Mouse (Mus musculus) testis, adult 2 months (tissue): Measurements from ENCODE around the gene Lemd1. TPM values are rescaled to one million over a fixed set of nuclear protein-coding genes. Genes with fewer than 3 reads are reported as not detected.

Source experiments
- H3K27ac ChIP-seq: fragments of 200-500 bp; 2 replicates; pipeline ENCODE4 v1.5.1; 2012; ENCODE audit warnings: low read depth, low read length; ENCODE audit not compliant: control insufficient read depth, insufficient read depth
- H3K27me3 ChIP-seq: fragments of 200-500 bp; 2 replicates; pipeline ENCODE4 v1.6.1; 2012; ENCODE audit warnings: mild to moderate bottlenecking, low read length, moderate library complexity; ENCODE audit not compliant: control insufficient read depth, insufficient read depth
- H3K36me3 ChIP-seq: fragments of 200-500 bp; 2 replicates; pipeline ENCODE4 v1.6.1; 2012; ENCODE audit warnings: mild to moderate bottlenecking, low read length; ENCODE audit not compliant: control insufficient read depth, insufficient read depth
- H3K4me1 ChIP-seq: fragments of 200-500 bp; 2 replicates; pipeline ENCODE4 v1.6.1; 2012; ENCODE audit warnings: low read length; ENCODE audit not compliant: control insufficient read depth, insufficient read depth
- H3K4me3 ChIP-seq: fragments of 200-500 bp; 2 replicates; pipeline ENCODE4 v1.5.1; 2012; ENCODE audit warnings: low read depth, mild to moderate bottlenecking, low read length, moderate library complexity, mixed read lengths; ENCODE audit not compliant: control insufficient read depth
- CTCF ChIP-seq: fragments of 200-500 bp; IDR thresholded peaks from 2 replicates; pipeline ENCODE4 v1.5.1; 2012; ENCODE audit warnings: low read depth, mild to moderate bottlenecking, inconsistent platforms, low read length, moderate library complexity; ENCODE audit not compliant: control insufficient read depth, insufficient read depth, insufficient replicate concordance
- POLR2A ChIP-seq: fragments of 200-500 bp; IDR thresholded peaks from 2 replicates; pipeline ENCODE4 v1.6.1; 2012; ENCODE audit warnings: low read depth, mild to moderate bottlenecking, inconsistent platforms, low read length, moderate library complexity; ENCODE audit not compliant: control insufficient read depth
- polyA plus RNA-seq: library from polyadenylated mRNA; depleted of rRNA; stranded (reverse); fragments of >200 nt; gene quantifications from 2 replicates; pipeline ENCODE4 v1.2.3, GENCODE M21; 2012

Lemd1 gene
- polyA plus RNA-seq, 1 experiment, result 162 TPM

GRCm38 (mm10) chr1:132213076-132213475 is 21.8 kb downstream of the Lemd1 start:
- Histone ChIP-seq H3K4me3 (peak overlapping the region; percentile 81), H3K36me3 (no peaks in the 10 kb centered on the region), H3K27me3 (no peaks in the 10 kb centered on the region), H3K27ac (peak overlapping the region; percentile 34; the same call in 1 of the 2 replicates), H3K4me1 (peaks cover 18% of the 10 kb centered on the region)
- TF ChIP-seq POLR2A, result no peak
- no peak for TF ChIP-seq CTCF

- H3K36me3 ChIP-seq, result no peaks in the 10 kb centered on the region
- TF ChIP-seq CTCF (no peak), POLR2A (no peak)
- no peak overlapping the region for H3K4me3 ChIP-seq
- H3K27ac ChIP-seq, result no peak overlapping the region
- H3K4me1 ChIP-seq, result peaks cover 15% of the 10 kb centered on the region
- H3K27me3 ChIP-seq, result no peaks in the 10 kb centered on the region
These were observed 25.0 kb downstream of the Lemd1 start for GRCm38 (mm10) chr1:132216276-132216675.

- H3K36me3 ChIP-seq, result no peaks in the 10 kb centered on the region
- no peak overlapping the region for H3K27ac ChIP-seq
- H3K27me3 ChIP-seq, result no peaks in the 10 kb centered on the region
- H3K4me1 ChIP-seq, result no peaks in the 10 kb centered on the region; the same call in 1 of the 2 replicates
- TF ChIP-seq POLR2A (no peak), CTCF (no peak)
- H3K4me3 ChIP-seq, result no peak overlapping the region
These were observed 30.4 kb downstream of the Lemd1 start for GRCm38 (mm10) chr1:132221627-132222026.

GRCm38 (mm10) chr1:132222166-132222565 is 30.9 kb downstream of the Lemd1 start:
- no peaks in the 10 kb centered on the region; the same call in 1 of the 2 replicates for H3K4me1 ChIP-seq
- no peak overlapping the region for H3K27ac ChIP-seq
- no peaks in the 10 kb centered on the region for H3K27me3 ChIP-seq
- H3K4me3 ChIP-seq, result no peak overlapping the region
- no peaks in the 10 kb centered on the region for H3K36me3 ChIP-seq
- TF ChIP-seq POLR2A, result no peak
- TF ChIP-seq CTCF, result no peak

GRCm38 (mm10) chr1:132226297-132227080 is 35.3 kb downstream of the Lemd1 start:
- H3K27me3 ChIP-seq, result no peaks in the 10 kb centered on the region
- peak overlapping the region; percentile 75 for H3K4me3 ChIP-seq
- H3K36me3 ChIP-seq, result no peaks in the 10 kb centered on the region
- no peak overlapping the region for H3K27ac ChIP-seq
- TF ChIP-seq CTCF (no peak), POLR2A (no peak)
- no peaks in the 10 kb centered on the region for H3K4me1 ChIP-seq

GRCm38 (mm10) chr1:132229667-132230066 is 38.4 kb downstream of the Lemd1 start, which contains the start of gene Gm10188:
Gene Gm10188, minus strand, starts transcription at chr1:132229767.
- H3K4me3 ChIP-seq, result peak within 1 kb of the TSS; percentile 61
- H3K36me3 ChIP-seq, result no peaks in the 10 kb centered on the region
- no peaks in the 10 kb centered on the region; the same call in 1 of the 2 replicates for H3K4me1 ChIP-seq
- no peak within 1 kb of the TSS for H3K27ac ChIP-seq
- H3K27me3 ChIP-seq, result no peaks in the 10 kb centered on the region
- TF ChIP-seq POLR2A, result no peak
- TF ChIP-seq CTCF, result no peak

GRCm38 (mm10) chr1:132231470-132232274 is 40.4 kb downstream of the Lemd1 start:
- no peak overlapping the region for H3K4me3 ChIP-seq
- no peak overlapping the region for H3K27ac ChIP-seq
- no peaks in the 10 kb centered on the region; the same call in 1 of the 2 replicates for H3K4me1 ChIP-seq
- no peak for TF ChIP-seq CTCF
- no peak for TF ChIP-seq POLR2A
- no peaks in the 10 kb centered on the region for H3K27me3 ChIP-seq
- H3K36me3 ChIP-seq, result no peaks in the 10 kb centered on the region
